Mouse (Mus musculus) heart, embryonic 12.5 days (tissue): ENCODE data around the gene Cul7. TPM values are rescaled to one million over a fixed set of nuclear protein-coding genes. Genes with fewer than 3 reads are reported as not detected.

Experiments
- ATAC-seq: fragments of 200-750 bp; cut with Nextera tagmentation; 2 replicates; pipeline ENCODE4 v1.8.0; 2017; ENCODE audit warnings: moderate TSS enrichment, moderate library complexity; ENCODE audit not compliant: insufficient number of reproducible peaks, low FRiP score
- H3K27ac ChIP-seq: fragments of 300-500 bp; sonication (generic); 2 replicates; pipeline ENCODE4 v1.5.1; 2016; ENCODE audit warnings: mild to moderate bottlenecking, moderate library complexity; ENCODE audit not compliant: poor library complexity, severe bottlenecking
- H3K27me3 ChIP-seq: fragments of 300-500 bp; sonication (generic); replicated peaks from 2 replicates; pipeline ENCODE4 v1.6.1; 2016; ENCODE audit warnings: mild to moderate bottlenecking, moderate library complexity
- H3K36me3 ChIP-seq: fragments of 300-500 bp; sonication (generic); 2 replicates; pipeline ENCODE4 v1.6.1; 2016; ENCODE audit warnings: mild to moderate bottlenecking, moderate library complexity
- H3K4me1 ChIP-seq: fragments of 300-500 bp; sonication (generic); replicated peaks from 2 replicates; pipeline ENCODE4 v1.6.1; 2016; ENCODE audit warnings: mild to moderate bottlenecking
- H3K4me2 ChIP-seq: fragments of 300-500 bp; sonication (generic); 2 replicates; pipeline ENCODE4 v1.6.1; 2016; ENCODE audit warnings: mild to moderate bottlenecking, moderate library complexity
- H3K4me3 ChIP-seq: fragments of 300-500 bp; sonication (generic); 2 replicates; pipeline ENCODE4 v1.5.1; 2016; ENCODE audit warnings: mild to moderate bottlenecking
- H3K9ac ChIP-seq: fragments of 300-500 bp; sonication (generic); 2 replicates; pipeline ENCODE4 v1.6.1; 2016; ENCODE audit warnings: mild to moderate bottlenecking, moderate library complexity
- H3K9me3 ChIP-seq: fragments of 300-500 bp; sonication (generic); replicated peaks from 2 replicates; pipeline ENCODE4 v1.6.1; 2016; ENCODE audit warnings: mild to moderate bottlenecking, moderate library complexity
- WGBS: fragments of 180-500 bp; shearing (Covaris S2); methylation state at CpG from one replicate; pipeline ENCODE4 v1.1.7; 2016; 5-methylcytosine and 5-hydroxymethylcytosine counted together
- polyA plus RNA-seq: library from polyadenylated mRNA; unstranded; fragments of >200 nt; fragmentation: Nextera tagmentation; extraction: Ambion mirVana; gene quantifications from 2 replicates; pipeline ENCODE4 v1.2.1, GENCODE M21; 2016

The Cul7 gene
- polyA plus RNA-seq, 1 experiment from 2014 or later = 53.1 TPM

DNA sequence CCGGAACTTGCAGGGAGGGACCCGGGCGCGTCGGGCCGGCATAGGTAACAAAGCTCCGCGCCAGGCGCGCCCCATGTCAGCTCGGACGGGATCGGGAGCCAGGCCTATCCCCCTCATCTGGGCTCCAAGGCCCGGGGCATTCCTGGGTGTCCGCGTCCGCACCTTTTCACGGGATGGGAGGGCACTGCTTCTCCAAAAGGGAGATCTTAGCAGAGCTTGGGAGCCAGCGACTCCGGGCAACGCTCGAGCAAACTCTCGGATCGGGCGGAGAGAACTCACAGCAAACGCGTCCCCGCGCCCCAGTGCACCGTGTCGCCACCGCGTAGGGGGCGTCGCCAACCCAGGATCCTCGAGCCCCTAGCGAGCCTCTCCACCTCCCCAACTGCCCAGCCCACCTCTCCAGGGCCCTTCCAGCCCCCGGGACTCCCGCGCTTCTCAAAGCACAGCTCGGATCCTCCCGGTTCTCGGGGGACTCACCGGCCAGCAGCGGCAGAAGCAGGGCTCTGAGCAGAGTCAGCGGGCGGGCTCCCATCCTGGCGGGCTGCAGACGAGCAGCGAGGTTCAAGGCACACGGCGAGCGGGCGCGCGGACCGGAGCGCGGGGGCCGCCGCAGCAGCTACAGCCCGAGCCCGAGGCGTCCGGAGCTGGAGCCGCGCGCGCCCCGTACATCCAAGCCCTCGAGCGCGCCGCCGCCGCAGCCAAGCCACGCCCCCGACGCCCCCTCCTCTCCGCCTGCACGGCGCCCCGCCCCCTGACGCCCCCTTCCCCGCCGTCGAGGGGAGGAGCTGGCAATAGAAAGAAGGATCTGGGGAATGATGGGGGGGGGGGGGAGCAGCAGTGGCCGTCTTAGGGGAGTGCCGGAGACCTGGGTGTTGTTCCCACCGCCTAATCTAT lies 21.1 kb upstream of the Cul7 start, which contains the start of gene Ptk7:
Ptk7 (minus strand) TSS at position 714 of the 894 bp plus-strand sequence.
- Histone ChIP-seq H3K9me3 (no peaks in the 10 kb centered on the region), H3K27ac (peak within 1 kb of the TSS; percentile 94), H3K9ac (peak within 1 kb of the TSS; percentile 95), H3K27me3 (no peaks in the 10 kb centered on the region), H3K4me1 (peaks cover 59% of the 10 kb centered on the region), H3K4me3 (peak within 1 kb of the TSS; percentile 79), H3K36me3 (peaks cover 25% of the 10 kb centered on the region), H3K4me2 (peak within 1 kb of the TSS; percentile 88)
- peak; percentile 78 for ATAC-seq
- 0% methylated on average over 75 of the region's 90 CpGs for WGBS

DNA sequence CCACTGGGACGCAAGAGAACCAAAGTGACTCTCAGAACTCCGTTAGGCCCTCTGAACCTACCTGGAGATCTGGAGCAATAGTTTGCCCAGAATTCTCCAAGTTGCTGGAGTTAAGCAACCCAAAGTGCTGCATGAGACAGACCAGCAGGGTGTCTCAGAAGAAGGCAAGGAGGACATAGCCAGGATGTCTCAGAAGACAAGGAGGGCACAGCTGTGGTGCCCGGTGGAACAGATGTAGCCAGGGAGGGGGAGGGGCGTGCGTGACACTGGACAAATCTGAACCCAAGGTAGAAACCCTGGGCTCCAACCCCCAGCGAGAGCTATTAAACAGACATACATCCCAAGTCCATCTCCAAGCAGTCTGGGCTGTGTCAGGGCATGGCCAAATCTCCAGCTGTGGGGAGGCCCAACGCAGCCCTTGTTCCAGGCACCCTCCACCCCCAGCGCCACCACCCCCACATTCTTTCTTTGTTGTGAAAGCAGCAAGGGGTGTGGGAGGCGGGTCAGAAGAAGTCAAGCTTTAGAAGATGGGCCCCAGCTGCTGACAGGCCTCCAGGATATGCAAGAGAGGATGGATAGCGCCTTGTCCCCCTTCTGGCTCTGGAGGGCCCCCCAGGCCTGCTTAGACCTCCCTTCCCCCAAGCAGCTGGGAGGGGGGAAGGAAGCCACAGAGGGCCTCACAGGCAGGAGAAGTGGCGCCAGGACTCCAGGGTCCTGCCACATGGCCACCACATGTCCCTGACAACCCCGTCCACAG lies 20.3 kb upstream of the Cul7 start:
- WGBS = 10% methylated on average over 12 of the region's 12 CpGs
- Histone ChIP-seq H3K4me2 (peak overlapping the region; percentile 88), H3K9ac (peak overlapping the region; percentile 95), H3K27ac (peak overlapping the region; percentile 94), H3K27me3 (no peaks in the 10 kb centered on the region), H3K36me3 (peaks cover 30% of the 10 kb centered on the region), H3K4me3 (peak overlapping the region; percentile 79), H3K9me3 (no peaks in the 10 kb centered on the region), H3K4me1 (peaks cover 51% of the 10 kb centered on the region)
- peak; percentile 67 for ATAC-seq

DNA sequence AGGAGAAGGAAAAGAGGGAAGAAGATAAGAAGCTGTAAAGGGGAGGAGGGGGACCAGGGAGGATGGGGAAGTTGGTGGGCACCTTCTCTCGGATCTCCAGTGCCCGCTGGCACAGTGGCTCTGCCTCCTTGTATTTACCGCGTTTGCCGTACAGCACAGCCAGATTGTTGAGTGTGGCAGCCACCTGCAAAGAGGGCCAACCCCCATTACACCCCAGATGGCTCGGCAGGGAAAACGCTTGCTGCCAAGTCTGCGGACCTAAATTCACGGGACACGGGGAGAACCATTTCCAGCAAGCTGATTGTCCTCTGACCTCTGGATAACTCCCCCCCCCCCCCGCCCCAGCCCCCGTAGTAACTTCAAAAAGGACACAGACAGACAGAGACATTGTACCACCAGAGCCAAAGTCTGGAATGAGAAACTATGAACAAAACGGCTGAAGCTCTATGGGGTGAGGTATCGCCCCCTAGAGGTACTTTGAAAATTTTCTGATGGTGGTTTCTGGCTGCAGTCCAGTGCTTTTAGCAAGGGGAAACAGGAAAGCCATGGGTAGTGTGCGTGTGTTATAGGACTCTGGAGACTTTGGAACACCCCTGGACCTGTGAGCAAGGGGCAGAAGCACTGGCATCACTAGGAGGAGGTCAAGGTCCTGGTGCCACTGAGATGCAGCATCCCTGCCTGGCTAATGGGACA lies 13.2 kb upstream of the Cul7 start:
- H3K4me2 ChIP-seq = peak overlapping the region; percentile 29; the same call in 1 of the 2 replicates
- H3K9ac ChIP-seq = peak overlapping the region; percentile 48; the same call in 1 of the 2 replicates
- peaks cover 70% of the 10 kb centered on the region for H3K36me3 ChIP-seq
- H3K27ac ChIP-seq = no peak overlapping the region
- ATAC-seq = peak; percentile 10; the same call in 1 of the 2 replicates
- no peaks in the 10 kb centered on the region for H3K27me3 ChIP-seq
- H3K4me1 ChIP-seq = peaks cover 20% of the 10 kb centered on the region
- H3K9me3 ChIP-seq = no peaks in the 10 kb centered on the region
- 25% methylated on average over 15 of the region's 15 CpGs for WGBS
- H3K4me3 ChIP-seq = no peak overlapping the region

DNA sequence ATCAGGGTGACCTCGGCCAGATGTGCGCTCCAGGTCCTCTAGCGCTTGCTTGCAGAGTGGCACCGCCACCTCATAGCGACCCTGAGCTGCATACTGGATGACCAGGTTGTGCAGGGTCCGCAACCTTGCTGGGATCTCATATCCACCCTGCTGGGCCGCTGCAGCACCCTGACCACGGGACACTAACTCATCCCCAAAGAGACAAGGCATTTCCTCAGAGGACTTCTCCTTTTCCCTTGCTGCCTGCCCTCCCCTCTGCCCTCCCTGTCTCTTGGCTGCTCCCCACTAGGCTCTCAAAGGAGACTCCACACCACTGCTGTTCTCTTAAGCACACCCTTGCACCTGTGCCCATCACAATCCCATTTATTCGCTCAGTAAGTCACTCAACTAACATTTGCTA lies 10.2 kb upstream of the Cul7 start:
- Histone ChIP-seq H3K9ac (no peak overlapping the region), H3K27me3 (no peaks in the 10 kb centered on the region), H3K36me3 (peaks cover 54% of the 10 kb centered on the region), H3K9me3 (no peaks in the 10 kb centered on the region), H3K4me3 (no peak overlapping the region), H3K4me2 (no peak overlapping the region), H3K4me1 (peaks cover 28% of the 10 kb centered on the region), H3K27ac (no peak overlapping the region)
- 79% methylated on average over 9 of the region's 9 CpGs for WGBS
- no peak for ATAC-seq

DNA sequence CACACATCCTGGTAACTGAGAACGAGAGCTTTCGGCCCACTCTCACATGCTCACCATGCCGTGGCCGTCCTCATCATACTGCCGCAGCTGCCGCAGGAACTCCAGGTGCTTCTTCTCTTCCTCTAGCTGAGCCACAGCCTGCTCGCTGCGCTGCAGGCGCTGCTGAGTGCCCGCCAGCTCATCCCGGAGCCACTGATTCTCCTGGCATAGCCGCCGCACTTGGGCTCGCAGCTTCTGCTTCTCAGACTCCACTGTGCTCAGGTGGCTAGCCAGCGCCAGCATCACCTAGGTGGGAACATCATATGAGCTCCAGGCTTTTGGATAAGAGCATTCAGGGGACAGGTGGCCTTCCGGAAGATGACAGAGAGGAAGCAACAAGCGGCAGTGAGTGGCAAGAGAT lies 8.1 kb upstream of the Cul7 start:
- ATAC-seq = no peak
- no peak overlapping the region for H3K27ac ChIP-seq
- H3K9me3 ChIP-seq = no peaks in the 10 kb centered on the region
- peaks cover 23% of the 10 kb centered on the region for H3K4me1 ChIP-seq
- H3K36me3 ChIP-seq = peaks cover 46% of the 10 kb centered on the region
- no peak overlapping the region for H3K4me3 ChIP-seq
- no peaks in the 10 kb centered on the region for H3K27me3 ChIP-seq
- WGBS = 84% methylated on average over 17 of the region's 17 CpGs
- no peak overlapping the region for H3K4me2 ChIP-seq
- no peak overlapping the region for H3K9ac ChIP-seq

DNA sequence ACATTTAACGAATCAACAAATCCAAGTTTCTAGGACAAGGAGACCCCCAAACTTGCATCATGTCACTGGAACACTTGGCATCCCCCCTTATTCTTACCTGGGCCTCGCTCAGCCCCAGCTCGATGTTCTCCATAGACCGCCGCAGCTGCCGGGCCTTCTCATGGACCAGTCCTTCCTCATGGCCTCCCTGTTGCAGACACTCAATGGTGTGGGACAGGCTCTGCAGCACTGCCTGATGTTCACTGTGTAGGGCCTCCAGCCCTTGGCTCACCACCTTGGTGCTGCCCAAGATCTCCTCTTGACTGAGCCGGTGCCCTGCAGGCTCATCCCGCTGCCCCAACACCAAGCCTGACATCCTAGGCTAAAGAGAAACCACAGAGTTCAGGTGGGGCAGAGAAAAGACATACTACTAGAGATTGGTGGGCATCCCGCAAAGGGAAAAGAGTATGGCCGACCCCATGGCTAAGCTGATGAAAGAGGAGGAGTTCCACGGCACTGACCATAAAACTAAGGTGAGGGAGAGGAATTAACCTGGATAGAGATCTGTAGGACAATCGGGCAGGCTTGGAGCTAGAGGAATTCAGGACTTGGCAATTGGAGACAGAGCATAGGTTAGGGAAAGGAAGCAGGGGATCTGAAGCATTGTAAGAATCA lies 5.9 kb upstream of the Cul7 start:
- Histone ChIP-seq H3K9me3 (no peaks in the 10 kb centered on the region), H3K4me1 (peaks cover 23% of the 10 kb centered on the region), H3K9ac (peak overlapping the region; percentile 79; the same call in 1 of the 2 replicates), H3K27ac (no peak overlapping the region), H3K4me2 (peak overlapping the region; percentile 91), H3K36me3 (peaks cover 48% of the 10 kb centered on the region), H3K4me3 (peak overlapping the region; percentile 89), H3K27me3 (no peaks in the 10 kb centered on the region)
- WGBS = 85% methylated on average over 12 of the region's 12 CpGs
- no peak for ATAC-seq

DNA sequence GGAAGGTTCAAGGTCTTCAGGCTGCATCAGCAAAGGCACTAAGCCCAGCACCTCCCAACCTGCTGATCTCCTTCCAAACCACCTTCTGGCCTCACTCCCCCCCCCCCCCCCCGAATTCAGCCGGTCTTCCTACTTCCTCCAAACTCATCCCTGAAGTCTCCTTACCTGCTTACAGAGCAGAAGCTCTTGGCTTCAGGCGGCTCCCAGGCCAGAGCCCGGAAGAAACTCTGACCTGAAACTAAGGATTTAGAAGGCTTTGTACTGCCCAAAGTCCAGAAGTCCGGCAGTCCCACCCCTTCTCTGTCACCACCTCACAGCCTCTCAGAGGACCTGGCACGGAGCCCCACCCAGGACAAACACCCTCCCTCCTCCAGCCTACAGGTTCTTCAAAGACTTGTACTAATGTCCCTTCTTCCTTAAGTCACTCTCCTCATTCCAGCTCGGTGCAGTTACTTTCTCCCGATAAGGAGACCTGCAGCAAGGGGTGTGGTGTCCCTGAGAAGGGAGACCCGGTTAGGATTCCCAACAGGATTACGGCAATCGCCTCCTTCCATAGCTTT lies 5.1 kb upstream of the Cul7 start:
- peaks cover 41% of the 10 kb centered on the region for H3K36me3 ChIP-seq
- H3K4me3 ChIP-seq = peak overlapping the region; percentile 89
- H3K4me1 ChIP-seq = peaks cover 29% of the 10 kb centered on the region
- no peaks in the 10 kb centered on the region for H3K27me3 ChIP-seq
- H3K9me3 ChIP-seq = no peaks in the 10 kb centered on the region
- ATAC-seq = 0 out of 2 replicates have a peak, but pooled peaks have one; percentile 16
- WGBS = 14% methylated on average over 11 of the region's 11 CpGs
- peak overlapping the region; percentile 79 for H3K9ac ChIP-seq
- H3K27ac ChIP-seq = peak overlapping the region; percentile 65
- H3K4me2 ChIP-seq = peak overlapping the region; percentile 91

DNA sequence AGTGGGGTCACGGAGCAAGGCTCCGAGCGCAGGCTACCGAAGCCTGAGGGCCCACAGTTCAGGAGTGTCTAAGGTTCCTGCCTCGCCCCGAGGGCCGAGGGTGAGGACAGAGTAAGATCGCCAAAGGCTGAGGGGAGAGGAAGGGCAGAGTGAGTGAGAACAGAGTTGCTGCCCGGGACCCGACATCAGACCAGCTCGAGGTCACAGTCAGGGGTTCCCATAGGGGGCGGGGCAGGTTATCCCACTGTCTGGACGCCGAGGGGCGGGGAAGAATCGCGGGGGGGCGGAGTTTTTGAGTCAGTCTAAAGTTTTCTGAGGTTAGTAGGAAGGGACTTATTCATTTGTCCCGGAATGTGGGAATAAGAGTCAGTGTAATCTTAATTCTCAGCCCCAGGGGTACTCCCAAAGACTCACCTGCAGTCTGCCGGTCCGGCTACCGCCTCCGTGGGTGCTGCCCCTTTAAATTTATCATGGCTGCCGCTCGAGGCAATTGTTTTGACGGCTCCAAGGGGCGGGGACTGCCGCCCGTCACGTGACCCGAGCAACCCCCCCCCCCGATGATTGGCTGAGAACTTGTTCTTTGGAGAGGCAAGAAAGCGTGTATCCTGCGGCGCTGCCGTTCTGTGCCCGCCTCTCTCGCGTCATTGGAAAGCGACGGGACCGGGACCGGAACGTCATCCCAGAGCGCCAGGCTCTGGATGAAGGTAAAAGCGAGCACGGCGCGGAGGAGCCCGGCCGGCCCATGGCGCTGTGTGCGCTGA lies 4.4 kb upstream of the Cul7 start, which contains the start of the genes Klc4 and Mrpl2:
Klc4 (minus strand) TSS at position 462 of the 761 bp plus-strand sequence.
Mrpl2 (plus strand) TSS at position 669 of the 761 bp plus-strand sequence.
- peak within 1 kb of the TSS; percentile 81 for H3K27ac ChIP-seq
- peak; percentile 86 for ATAC-seq
- H3K4me2 ChIP-seq = peak within 1 kb of the TSS; percentile 91

DNA sequence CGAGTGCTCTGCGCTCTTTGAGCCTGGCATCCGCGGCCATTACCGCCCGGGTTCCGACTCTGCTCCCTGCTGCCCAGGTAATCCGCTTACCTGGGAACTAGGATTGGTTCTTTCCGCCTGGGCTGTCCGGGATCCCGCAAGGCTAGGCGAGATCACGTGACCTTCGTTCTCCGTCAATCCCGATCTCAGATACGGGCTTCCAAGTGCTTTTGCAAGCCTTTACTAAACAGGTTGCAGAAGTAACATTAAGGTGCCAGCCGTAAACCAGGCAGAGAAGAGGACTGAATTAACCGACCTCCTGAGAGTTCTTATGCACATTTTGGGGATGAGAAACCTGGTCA lies 3.8 kb upstream of the Cul7 start:
- Histone ChIP-seq H3K4me3 (peak overlapping the region; percentile 89), H3K4me2 (peak overlapping the region; percentile 91), H3K27ac (peak overlapping the region; percentile 81), H3K9me3 (no peaks in the 10 kb centered on the region), H3K36me3 (peaks cover 28% of the 10 kb centered on the region), H3K4me1 (peaks cover 34% of the 10 kb centered on the region), H3K9ac (peak overlapping the region; percentile 89), H3K27me3 (no peaks in the 10 kb centered on the region)
- peak; percentile 19 for ATAC-seq
- under 1% methylated on average over 19 of the region's 19 CpGs for WGBS

More for the DNA sequence above, 4.4 kb upstream of the Cul7 start, which contains the start of the genes Klc4 and Mrpl2:
- WGBS = under 1% methylated on average over 53 of the region's 53 CpGs
- H3K4me1 ChIP-seq = peaks cover 29% of the 10 kb centered on the region
- H3K4me3 ChIP-seq = peak within 1 kb of the TSS; percentile 89
- no peaks in the 10 kb centered on the region for H3K9me3 ChIP-seq
- H3K27me3 ChIP-seq = no peaks in the 10 kb centered on the region
- peaks cover 34% of the 10 kb centered on the region for H3K36me3 ChIP-seq
- peak within 1 kb of the TSS; percentile 89 for H3K9ac ChIP-seq
